In genomic region chr12:69204052-69204833, GRCm38 (mm10) we compare ENCODE assay signal across 8 mouse cellular contexts. TPM values are rescaled to one million over a fixed set of nuclear protein-coding genes. Genes with fewer than 3 reads are reported as not detected.
DNase-seq lines count a peak whose midpoint lies in the region; ATAC-seq lines count a peak whose summit lies in the region.

Gm49384 (minus strand) TSS chr12:69204267.

- no peaks in the 10 kb centered on the region; the same call in 1 of the 2 replicates for H3K36me3 ChIP-seq in neural tube, embryonic 11.5 days (ENCODE audit: control insufficient read depth, insufficient read depth, low read length)
- peaks cover 60% of the 10 kb centered on the region for H3K36me3 ChIP-seq in embryonic facial prominence, embryonic 13.5 days
- peaks cover 14% of the 10 kb centered on the region; the same call in 1 of the 2 replicates for H3K36me3 ChIP-seq in limb, embryonic 11.5 days (ENCODE audit: control insufficient read depth, insufficient read depth, low read length)
- H3K36me3 ChIP-seq in stomach, embryonic 15.5 days = peaks cover 11% of the 10 kb centered on the region; the same call in 1 of the 2 replicates

- H3K9ac ChIP-seq in neural tube, embryonic 11.5 days (ENCODE audit: low read length) = no peak within 1 kb of the TSS
- H3K9ac ChIP-seq in embryonic facial prominence, embryonic 13.5 days = no peak within 1 kb of the TSS
- no peak within 1 kb of the TSS for H3K9ac ChIP-seq in limb, embryonic 11.5 days (ENCODE audit: low read length)
- no peak within 1 kb of the TSS for H3K9ac ChIP-seq in stomach, embryonic 15.5 days

- WGBS in neural tube, embryonic 11.5 days = 75% methylated on average over 16 of the region's 16 CpGs
- WGBS in embryonic facial prominence, embryonic 13.5 days = 87% methylated on average over 16 of the region's 16 CpGs
- 91% methylated on average over 16 of the region's 16 CpGs for WGBS in limb, embryonic 11.5 days
- WGBS in stomach, embryonic 15.5 days = 85% methylated on average over 16 of the region's 16 CpGs

- ATAC-seq in neural tube, embryonic 11.5 days (ENCODE audit: insufficient read depth, low FRiP score, low TSS enrichment) = no peak
- ATAC-seq in embryonic facial prominence, embryonic 13.5 days (ENCODE audit: insufficient number of reproducible peaks, insufficient read depth, low FRiP score, low TSS enrichment, low read depth) = no peak
- ATAC-seq in limb, embryonic 11.5 days (ENCODE audit: insufficient number of reproducible peaks, low FRiP score, low TSS enrichment, low read depth) = no peak
- ATAC-seq in stomach, embryonic 15.5 days (ENCODE audit: insufficient read depth, low FRiP score, low read depth) = no peak
- ATAC-seq in granulocyte monocyte progenitor cell, adult 5-6 weeks (replicated peaks; ENCODE audit: poor library complexity, severe bottlenecking) = no peak

- no peak within 1 kb of the TSS for H3K4me3 ChIP-seq in neural tube, embryonic 11.5 days (ENCODE audit: low read depth, low read length)
- H3K4me3 ChIP-seq in embryonic facial prominence, embryonic 13.5 days = no peak within 1 kb of the TSS
- no peak within 1 kb of the TSS for H3K4me3 ChIP-seq in limb, embryonic 11.5 days (ENCODE audit: low read depth, low read length)
- H3K4me3 ChIP-seq in stomach, embryonic 15.5 days (replicated peaks) = no peak within 1 kb of the TSS

- H3K27me3 ChIP-seq in neural tube, embryonic 11.5 days (ENCODE audit: control insufficient read depth, insufficient read depth, low read length) = no peaks in the 10 kb centered on the region
- H3K27me3 ChIP-seq in embryonic facial prominence, embryonic 13.5 days = no peaks in the 10 kb centered on the region
- no peaks in the 10 kb centered on the region for H3K27me3 ChIP-seq in limb, embryonic 11.5 days (ENCODE audit: control insufficient read depth, insufficient read depth, low read length)
- no peaks in the 10 kb centered on the region for H3K27me3 ChIP-seq in stomach, embryonic 15.5 days (replicated peaks)

- H3K4me1 ChIP-seq in neural tube, embryonic 11.5 days (ENCODE audit: control insufficient read depth, insufficient read depth, low read length) = no peaks in the 10 kb centered on the region; the same call in 1 of the 2 replicates
- peaks cover under 1% of the 10 kb centered on the region; the same call in 1 of the 2 replicates for H3K4me1 ChIP-seq in embryonic facial prominence, embryonic 13.5 days
- no peaks in the 10 kb centered on the region for H3K4me1 ChIP-seq in limb, embryonic 11.5 days (ENCODE audit: control insufficient read depth, insufficient read depth, low read length)
- H3K4me1 ChIP-seq in stomach, embryonic 15.5 days = 0 out of 2 replicates have a peak, but pooled peaks cover 5% of the 10 kb centered on the region

- DNase-seq in neural tube, embryonic 11.5 days (ENCODE audit: low spot score) = no peak
- no peak for DNase-seq in neural tube, embryonic 10.5 days (ENCODE audit: extremely low spot score, low spot score)
- no peak for DNase-seq in limb, embryonic 11.5 days (ENCODE audit: low spot score)
- DNase-seq in gastrocnemius, adult 8-10 months (ENCODE audit: low spot score in 2 of 2) = no peak
- DNase-seq in lung, postnatal 25 days (ENCODE audit: low spot score) = no peak

- H3K9me3 ChIP-seq in neural tube, embryonic 11.5 days (ENCODE audit: control insufficient read depth, low read length) = no peaks in the 10 kb centered on the region
- no peaks in the 10 kb centered on the region for H3K9me3 ChIP-seq in embryonic facial prominence, embryonic 13.5 days
- no peaks in the 10 kb centered on the region for H3K9me3 ChIP-seq in limb, embryonic 11.5 days (ENCODE audit: control insufficient read depth, low read length)
- H3K9me3 ChIP-seq in stomach, embryonic 15.5 days = no peaks in the 10 kb centered on the region

- no peak within 1 kb of the TSS for H3K4me2 ChIP-seq in neural tube, embryonic 11.5 days (ENCODE audit: low read depth)
- H3K4me2 ChIP-seq in embryonic facial prominence, embryonic 13.5 days = no peak within 1 kb of the TSS
- no peak within 1 kb of the TSS for H3K4me2 ChIP-seq in limb, embryonic 11.5 days (ENCODE audit: low read depth, severe bottlenecking)
- H3K4me2 ChIP-seq in stomach, embryonic 15.5 days = no peak within 1 kb of the TSS

- no peak within 1 kb of the TSS for H3K27ac ChIP-seq in neural tube, embryonic 11.5 days (ENCODE audit: low read depth, low read length)
- H3K27ac ChIP-seq in embryonic facial prominence, embryonic 13.5 days = no peak within 1 kb of the TSS
- no peak within 1 kb of the TSS for H3K27ac ChIP-seq in limb, embryonic 11.5 days (replicated peaks; ENCODE audit: low read depth, low read length)
- H3K27ac ChIP-seq in stomach, embryonic 15.5 days = no peak within 1 kb of the TSS

RNA-seq across cellular contexts. Expression of gene Gm49384, which starts in this region (rescaled TPM):
- 31.9 and 32.1 TPM in 2 replicates for polyA plus RNA-seq in neural tube, embryonic 11.5 days (2014; fragmentation: Nextera tagmentation; extraction: Ambion mirVana)
- 26.1 and 33.9 TPM in 2 replicates for polyA plus RNA-seq in embryonic facial prominence, embryonic 13.5 days (2015; fragmentation: Nextera tagmentation; extraction: Ambion mirVana)
- 41.3 and 43.5 TPM in 2 replicates for polyA plus RNA-seq in limb, embryonic 11.5 days (2014; fragmentation: Nextera tagmentation; extraction: Ambion mirVana)
- 21.5 and 25.9 TPM in 2 replicates for polyA plus RNA-seq in stomach, embryonic 15.5 days (2015; fragmentation: Nextera tagmentation; extraction: Ambion mirVana)
- total RNA-seq in granulocyte monocyte progenitor cell, adult 5-6 weeks (2014; fragmentation: Nextera tagmentation) = 7.2 and 16.0 TPM in 2 replicates
- 13.7 and 38.3 TPM in 2 replicates for total RNA-seq in granulocyte monocyte progenitor cell, adult 5-6 weeks (2017)
- 1 to 10 TPM; 1.8 to 2.6 (median 2.1) TPM for total RNA-seq in gastrocnemius, adult 8-10 months (2022)
